Mouse (Mus musculus) cerebellum, adult 2 months (tissue): ENCODE data around the gene Clhc1.

Experiments used
- CTCF ChIP-seq: fragments of 200-500 bp; IDR thresholded peaks from 2 replicates; pipeline ENCODE4 v1.5.1; 2011; ENCODE audit warnings: low read depth, mild to moderate bottlenecking, control low read depth, low read length, moderate library complexity, borderline replicate concordance; ENCODE audit not compliant: insufficient read depth
- POLR2A ChIP-seq: fragments of 200-500 bp; IDR thresholded peaks from 2 replicates; pipeline ENCODE4 v1.6.1; 2011; ENCODE audit warnings: low read length, control low read depth, borderline replicate concordance; ENCODE audit not compliant: insufficient read depth

GRCm38 (mm10) chr11:29514325-29514681 is 33.4 kb upstream of the Clhc1 start:
- TF ChIP-seq POLR2A (no peak), CTCF (no peak)
